Mouse (Mus musculus): ENCODE measurements around the gene Btc. TPM values are rescaled to one million over a fixed set of nuclear protein-coding genes. Genes with fewer than 3 reads are reported as not detected.

Btc gene
- polyA plus RNA-seq, 1 experiment: not detected

GRCm38 (mm10) chr5:91413814-91414213 lies 11.0 kb upstream of the Btc start:
- Histone ChIP-seq H3K36me3 (ENCODE audit: control insufficient read depth, insufficient read depth, low read length, poor library complexity, severe bottlenecking) (no peaks in the 10 kb centered on the region), H3K4me1 (ENCODE audit: control insufficient read depth, insufficient read depth, low read length) (no peaks in the 10 kb centered on the region), H3K27ac (ENCODE audit: insufficient read depth, low read length) (no peak overlapping the region), H3K27me3 (ENCODE audit: control insufficient read depth, insufficient read depth, low read length, poor library complexity, severe bottlenecking) (no peaks in the 10 kb centered on the region), H3K4me3 (ENCODE audit: low read depth, low read length) (no peak overlapping the region), H3K9me3 (replicated peaks; ENCODE audit: control insufficient read depth, insufficient read depth, low read length, poor library complexity, severe bottlenecking) (peaks cover 8% of the 10 kb centered on the region; the same call in 1 of the 2 replicates), H3K9ac (ENCODE audit: low read depth, poor library complexity, severe bottlenecking) (no peak overlapping the region)
- TF ChIP-seq EP300 (IDR thresholded peaks at IDR 0.05; ENCODE audit: insufficient read depth, low read depth, low read length): no peak
- TF ChIP-seq POLR2A (IDR thresholded peaks at IDR 0.05; ENCODE audit: insufficient read depth, low read length): no peak
- TF ChIP-seq CTCF (IDR thresholded peaks at IDR 0.05; ENCODE audit: low read depth, low read length): no peak

- no peaks in the 10 kb centered on the region for H3K36me3 ChIP-seq (ENCODE audit: control insufficient read depth, insufficient read depth, low read length, poor library complexity, severe bottlenecking)
- H3K9ac ChIP-seq (ENCODE audit: low read depth, poor library complexity, severe bottlenecking): no peak overlapping the region
- no peaks in the 10 kb centered on the region; the same call in 1 of the 2 replicates for H3K9me3 ChIP-seq (replicated peaks; ENCODE audit: control insufficient read depth, insufficient read depth, low read length, poor library complexity, severe bottlenecking)
- H3K4me1 ChIP-seq (ENCODE audit: control insufficient read depth, insufficient read depth, low read length): no peaks in the 10 kb centered on the region
- no peak overlapping the region for H3K4me3 ChIP-seq (ENCODE audit: low read depth, low read length)
- H3K27me3 ChIP-seq (ENCODE audit: control insufficient read depth, insufficient read depth, low read length, poor library complexity, severe bottlenecking): no peaks in the 10 kb centered on the region
- H3K27ac ChIP-seq (ENCODE audit: insufficient read depth, low read length): no peak overlapping the region
- no peak for TF ChIP-seq CTCF (IDR thresholded peaks at IDR 0.05; ENCODE audit: low read depth, low read length)
- no peak for TF ChIP-seq POLR2A (IDR thresholded peaks at IDR 0.05; ENCODE audit: insufficient read depth, low read length)
- no peak for TF ChIP-seq EP300 (IDR thresholded peaks at IDR 0.05; ENCODE audit: insufficient read depth, low read depth, low read length)
Observed at GRCm38 (mm10) chr5:91404263-91404662, 1.5 kb upstream of the Btc start.

GRCm38 (mm10) chr5:91403281-91403680 lies 487 bp upstream of the Btc start:
- Histone ChIP-seq H3K9ac (ENCODE audit: low read depth, poor library complexity, severe bottlenecking) (no peak overlapping the region), H3K4me3 (ENCODE audit: low read depth, low read length) (no peak overlapping the region), H3K36me3 (ENCODE audit: control insufficient read depth, insufficient read depth, low read length, poor library complexity, severe bottlenecking) (no peaks in the 10 kb centered on the region), H3K27me3 (ENCODE audit: control insufficient read depth, insufficient read depth, low read length, poor library complexity, severe bottlenecking) (no peaks in the 10 kb centered on the region), H3K4me1 (ENCODE audit: control insufficient read depth, insufficient read depth, low read length) (no peaks in the 10 kb centered on the region), H3K27ac (ENCODE audit: insufficient read depth, low read length) (no peak overlapping the region), H3K9me3 (replicated peaks; ENCODE audit: control insufficient read depth, insufficient read depth, low read length, poor library complexity, severe bottlenecking) (no peaks in the 10 kb centered on the region; the same call in 1 of the 2 replicates)
- TF ChIP-seq CTCF (IDR thresholded peaks at IDR 0.05; ENCODE audit: low read depth, low read length): no peak

GRCm38 (mm10) chr5:91400493-91401096 lies 2.2 kb downstream of the Btc start:
- Histone ChIP-seq H3K27me3 (ENCODE audit: control insufficient read depth, insufficient read depth, low read length, poor library complexity, severe bottlenecking) (no peaks in the 10 kb centered on the region), H3K9ac (ENCODE audit: low read depth, poor library complexity, severe bottlenecking) (no peak overlapping the region), H3K27ac (ENCODE audit: insufficient read depth, low read length) (no peak overlapping the region), H3K9me3 (replicated peaks; ENCODE audit: control insufficient read depth, insufficient read depth, low read length, poor library complexity, severe bottlenecking) (no peaks in the 10 kb centered on the region; the same call in 1 of the 2 replicates), H3K4me3 (ENCODE audit: low read depth, low read length) (no peak overlapping the region), H3K36me3 (ENCODE audit: control insufficient read depth, insufficient read depth, low read length, poor library complexity, severe bottlenecking) (no peaks in the 10 kb centered on the region), H3K4me1 (ENCODE audit: control insufficient read depth, insufficient read depth, low read length) (no peaks in the 10 kb centered on the region)
- TF ChIP-seq EP300 (IDR thresholded peaks at IDR 0.05; ENCODE audit: insufficient read depth, low read depth, low read length): no peak
- TF ChIP-seq POLR2A (IDR thresholded peaks at IDR 0.05; ENCODE audit: insufficient read depth, low read length): no peak
- no peak for TF ChIP-seq CTCF (IDR thresholded peaks at IDR 0.05; ENCODE audit: low read depth, low read length)

DNA sequence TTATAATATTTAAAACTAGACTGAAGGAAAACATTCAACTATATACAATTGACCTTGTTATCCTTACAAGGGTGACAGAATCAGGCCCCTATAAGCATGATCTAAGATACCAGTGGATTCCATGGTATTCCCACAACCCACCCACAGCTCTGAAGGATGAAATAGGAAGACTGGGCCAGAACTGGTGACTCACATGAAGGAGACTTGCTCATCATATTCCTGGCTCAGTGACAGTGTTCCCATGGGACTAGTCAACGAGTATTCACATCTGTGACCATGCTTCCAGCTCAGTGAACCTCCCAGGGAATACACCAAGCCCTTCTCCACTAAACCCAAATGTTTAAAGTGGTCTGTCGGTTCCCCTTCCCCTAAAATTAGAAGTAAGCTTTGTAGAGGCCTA lies 27.3 kb downstream of the Btc start:
- no peak for TF ChIP-seq CTCF (IDR thresholded peaks at IDR 0.05; ENCODE audit: low read depth, low read length)
- no peak for TF ChIP-seq EP300 (IDR thresholded peaks at IDR 0.05; ENCODE audit: insufficient read depth, low read depth, low read length)
- no peak for TF ChIP-seq POLR2A (IDR thresholded peaks at IDR 0.05; ENCODE audit: insufficient read depth, low read length)
- Histone ChIP-seq H3K27ac (ENCODE audit: insufficient read depth, low read length) (no peak overlapping the region), H3K27me3 (ENCODE audit: control insufficient read depth, insufficient read depth, low read length, poor library complexity, severe bottlenecking) (no peaks in the 10 kb centered on the region), H3K4me1 (ENCODE audit: control insufficient read depth, insufficient read depth, low read length) (no peaks in the 10 kb centered on the region), H3K9ac (ENCODE audit: low read depth, poor library complexity, severe bottlenecking) (no peak overlapping the region), H3K4me3 (ENCODE audit: low read depth, low read length) (no peak overlapping the region), H3K9me3 (replicated peaks; ENCODE audit: control insufficient read depth, insufficient read depth, low read length, poor library complexity, severe bottlenecking) (no peaks in the 10 kb centered on the region), H3K36me3 (ENCODE audit: control insufficient read depth, insufficient read depth, low read length, poor library complexity, severe bottlenecking) (no peaks in the 10 kb centered on the region)

DNA sequence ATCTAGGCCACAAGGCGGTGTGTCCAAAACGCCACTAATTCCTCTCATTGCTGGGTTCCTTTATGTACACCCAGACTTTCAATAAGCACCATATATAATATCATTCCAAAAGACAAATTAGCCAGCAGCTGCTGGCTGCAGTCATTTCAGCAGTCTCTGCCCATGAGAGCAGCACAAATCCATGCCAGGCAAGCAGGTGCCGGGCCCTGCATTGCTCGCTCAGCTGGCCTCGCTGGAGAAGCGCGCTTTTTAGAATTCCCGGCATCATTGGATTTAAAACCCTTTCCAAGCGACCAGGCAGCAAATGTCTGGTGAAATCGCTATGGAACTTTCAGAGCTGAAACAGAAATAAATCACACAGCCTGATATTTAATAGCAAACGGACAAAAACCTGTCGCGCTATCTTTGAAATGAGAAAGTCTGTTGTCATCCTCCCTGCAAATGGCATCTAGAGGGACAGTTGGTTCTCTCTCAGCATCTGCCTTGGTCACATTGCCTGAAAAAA lies 34.7 kb downstream of the Btc start:
- no peak overlapping the region for H3K9ac ChIP-seq (ENCODE audit: low read depth, poor library complexity, severe bottlenecking)
- H3K4me1 ChIP-seq (ENCODE audit: control insufficient read depth, insufficient read depth, low read length): no peaks in the 10 kb centered on the region
- H3K36me3 ChIP-seq (ENCODE audit: control insufficient read depth, insufficient read depth, low read length, poor library complexity, severe bottlenecking): no peaks in the 10 kb centered on the region
- TF ChIP-seq CTCF (IDR thresholded peaks at IDR 0.05; ENCODE audit: low read depth, low read length) (no peak), POLR2A (IDR thresholded peaks at IDR 0.05; ENCODE audit: insufficient read depth, low read length) (no peak), EP300 (IDR thresholded peaks at IDR 0.05; ENCODE audit: insufficient read depth, low read depth, low read length) (no peak)
- no peaks in the 10 kb centered on the region for H3K9me3 ChIP-seq (replicated peaks; ENCODE audit: control insufficient read depth, insufficient read depth, low read length, poor library complexity, severe bottlenecking)
- H3K27ac ChIP-seq (ENCODE audit: insufficient read depth, low read length): no peak overlapping the region
- H3K4me3 ChIP-seq (ENCODE audit: low read depth, low read length): no peak overlapping the region
- no peaks in the 10 kb centered on the region; the same call in 1 of the 2 replicates for H3K27me3 ChIP-seq (ENCODE audit: control insufficient read depth, insufficient read depth, low read length, poor library complexity, severe bottlenecking)

All from ES-Bruce4 (cell line).